Mouse (Mus musculus) ES-E14 (cell line): ENCODE measurements around the gene Jtb. TPM values are rescaled to one million over a fixed set of nuclear protein-coding genes. Genes with fewer than 3 reads are reported as not detected.

ENCODE experiments used
- DNase-seq: peaks from one replicate; pipeline ENCODE4 v3.0.0-alpha.2; 2013; ENCODE audit warnings: low read depth, low spot score
- H3K27ac ChIP-seq: 2 replicates; pipeline ENCODE4 v1.5.1; 2012; ENCODE audit warnings: low read depth, mild to moderate bottlenecking, low read length, moderate library complexity, mixed read lengths; ENCODE audit not compliant: poor library complexity, insufficient read depth, severe bottlenecking
- H3K36me3 ChIP-seq: 2 replicates; pipeline ENCODE4 v1.6.1; 2012; ENCODE audit warnings: mild to moderate bottlenecking, low read length, moderate library complexity, mixed read lengths; ENCODE audit not compliant: control insufficient read depth, poor library complexity, insufficient read depth, severe bottlenecking
- H3K4me1 ChIP-seq, 2 experiments: fragments of 150-350 bp in 1 of 2; sonication (generic) in 1 of 2; 2 replicates each; pipeline ENCODE4 v1.6.1; 2012; ENCODE audit warnings: low read length in 2 of 2, mild to moderate bottlenecking in 1 of 2, mixed read lengths in 1 of 2; ENCODE audit not compliant: control insufficient read depth in 2 of 2, insufficient read depth in 2 of 2, poor library complexity in 1 of 2
- H3K4me3 ChIP-seq, 2 experiments: fragments of 150-350 bp in 1 of 2; sonication (generic) in 1 of 2; 2 replicates each; pipeline ENCODE4 v1.5.1; 2012; ENCODE audit warnings: low read length in 2 of 2, low read depth in 1 of 2, mild to moderate bottlenecking in 1 of 2, mixed read lengths in 1 of 2; ENCODE audit not compliant: insufficient read depth in 1 of 2, poor library complexity in 1 of 2, severe bottlenecking in 1 of 2
- H3K9ac ChIP-seq: 2 replicates; pipeline ENCODE4 v1.6.1; 2012; ENCODE audit warnings: low read depth, mild to moderate bottlenecking, low read length, mixed read lengths; ENCODE audit not compliant: poor library complexity, insufficient read depth, severe bottlenecking
- H3K9me3 ChIP-seq: fragments of 150-350 bp; sonication (generic); 2 replicates; pipeline ENCODE4 v1.6.1; 2012; ENCODE audit warnings: low read depth, mild to moderate bottlenecking, low read length; ENCODE audit not compliant: control insufficient read depth, insufficient read depth
- CHD2 ChIP-seq: IDR thresholded peaks from 2 replicates; pipeline ENCODE4 v1.6.1; 2014; ENCODE audit warnings: mild to moderate bottlenecking, low read depth, low read length, inconsistent platforms
- HCFC1 ChIP-seq: IDR thresholded peaks from 2 replicates; pipeline ENCODE4 v1.6.1; 2012; ENCODE audit warnings: low read length, inconsistent platforms, borderline replicate concordance; ENCODE audit not compliant: insufficient read depth
- MAFK ChIP-seq: IDR thresholded peaks from 2 replicates; pipeline ENCODE4 v1.6.1; 2014; ENCODE audit warnings: mild to moderate bottlenecking, low read depth, low read length, inconsistent platforms; ENCODE audit not compliant: insufficient read depth
- ZC3H11A ChIP-seq: IDR thresholded peaks from 2 replicates; pipeline ENCODE4 v1.6.1; 2012; ENCODE audit warnings: low read depth, mild to moderate bottlenecking, inconsistent platforms, low read length, borderline replicate concordance
- ZNF384 ChIP-seq: IDR thresholded peaks from 2 replicates; pipeline ENCODE4 v1.6.1; 2012; ENCODE audit warnings: low read depth, low read length, inconsistent platforms
- in situ Hi-C, 2 experiments: fragments of 600-800 bp; cut with MboI; formaldehyde crosslinking; loops; one replicate each; pipeline ENCODE4 v1.15.1; 2025; ENCODE audit warnings: low sequenced_read_pairs in 2 of 2, inconsistent platforms in 1 of 2; ENCODE audit not compliant: unreplicated experiment in 2 of 2
- total RNA-seq: library from RNA; depleted of rRNA; stranded (reverse); fragments of 300-350 nt; gene quantifications from 2 replicates; pipeline ENCODE4 v1.2.3, GENCODE M21; 2012

Gene Jtb
- total RNA-seq, 1 experiment, result 64.0 TPM

- H3K36me3 ChIP-seq, result peaks cover 23% of the 10 kb centered on the region; the same call in 1 of the 2 replicates
Measured at GRCm38 (mm10) chr3:90264687-90265033, 33.3 kb downstream of the Jtb start.

GRCm38 (mm10) chr3:90265034-90265931 lies 33.9 kb downstream of the Jtb start, which contains the start of gene Dennd4b:
Gene Dennd4b (plus strand): TSS chr3:90265185.
- Histone ChIP-seq H3K9me3 (no peaks in the 10 kb centered on the region), H3K4me1 (peaks cover 2 to 4% of the 10 kb centered on the region in 2 experiments; a peak in 2 of 4 replicates), H3K4me3 (peak within 1 kb of the TSS; percentile 84 to 93), H3K9ac (peak within 1 kb of the TSS; percentile 90), H3K27ac (peak within 1 kb of the TSS; percentile 73), H3K36me3 (peaks cover 18% of the 10 kb centered on the region; the same call in 1 of the 2 replicates)
- DNase-seq, result peak; percentile 61
- TF ChIP-seq ZNF384 (no peak), CHD2 (no peak), MAFK (no peak), HCFC1 (0 out of 2 replicates have a peak, but pooled peaks have one; percentile 60), ZC3H11A (no peak)
- in situ Hi-C loops, result no loop called here

More at GRCm38 (mm10) chr3:90264687-90265033, 33.3 kb downstream of the Jtb start:
- Histone ChIP-seq H3K4me3 (peak overlapping the region; percentile 84 to 93; a peak in 2 of 4 replicates), H3K27ac (no peak overlapping the region), H3K9ac (no peak overlapping the region), H3K4me1 (peaks cover 2 to 4% of the 10 kb centered on the region in 2 experiments; a peak in 2 of 4 replicates), H3K9me3 (no peaks in the 10 kb centered on the region)
- TF ChIP-seq ZC3H11A (no peak), ZNF384 (no peak), MAFK (no peak), CHD2 (no peak), HCFC1 (no peak)
- DNase-seq, result no peak
- in situ Hi-C loops, result no loop called here

- Histone ChIP-seq H3K36me3 (peaks cover 12% of the 10 kb centered on the region; the same call in 1 of the 2 replicates), H3K9me3 (no peaks in the 10 kb centered on the region), H3K9ac (peak overlapping the region; percentile 90), H3K4me1 (peaks cover 2 to 4% of the 10 kb centered on the region in 2 experiments; a peak in 2 of 4 replicates), H3K27ac (peak overlapping the region; percentile 73), H3K4me3 (peak overlapping the region; percentile 84 to 93)
- DNase-seq, result no peak
- in situ Hi-C loops, result no loop called here
- TF ChIP-seq HCFC1 (no peak), ZC3H11A (no peak), CHD2 (no peak), ZNF384 (no peak), MAFK (no peak)
Measured at GRCm38 (mm10) chr3:90265932-90266741, 34.7 kb downstream of the Jtb start.
